Mouse (Mus musculus) bone marrow macrophage, adult 2 months (primary cell): ENCODE data around the gene Mis12. TPM values are rescaled to one million over a fixed set of nuclear protein-coding genes. Genes with fewer than 3 reads are reported as not detected.

Experiments
- H3K27ac ChIP-seq: 2 replicates; pipeline ENCODE4 v1.5.1; 2012; ENCODE audit warnings: low read depth, low read length; ENCODE audit not compliant: insufficient read depth
- H3K4me1 ChIP-seq: 2 replicates; pipeline ENCODE4 v1.6.1; 2012; ENCODE audit warnings: low read length; ENCODE audit not compliant: control insufficient read depth, insufficient read depth
- H3K4me3 ChIP-seq: 2 replicates; pipeline ENCODE4 v1.5.1; 2012; ENCODE audit warnings: mild to moderate bottlenecking, low read length, moderate library complexity; ENCODE audit not compliant: insufficient read depth
- CTCF ChIP-seq: IDR thresholded peaks from 2 replicates; pipeline ENCODE4 v1.5.1; 2012; ENCODE audit warnings: low read depth, mild to moderate bottlenecking, low read length, moderate library complexity
- POLR2A ChIP-seq: IDR thresholded peaks from 2 replicates; pipeline ENCODE4 v1.6.1; 2012; ENCODE audit warnings: mild to moderate bottlenecking, low read depth, low read length, borderline replicate concordance
- polyA plus RNA-seq: library from polyadenylated mRNA; stranded (reverse); fragments of >200 nt; gene quantifications from 2 replicates; pipeline ENCODE4 v1.2.4, GENCODE M21; 2012; ENCODE audit not compliant: missing spikeins, insufficient read depth, insufficient read length

Gene Mis12
- 29.7 and 29.8 TPM in 2 replicates for polyA plus RNA-seq

DNA sequence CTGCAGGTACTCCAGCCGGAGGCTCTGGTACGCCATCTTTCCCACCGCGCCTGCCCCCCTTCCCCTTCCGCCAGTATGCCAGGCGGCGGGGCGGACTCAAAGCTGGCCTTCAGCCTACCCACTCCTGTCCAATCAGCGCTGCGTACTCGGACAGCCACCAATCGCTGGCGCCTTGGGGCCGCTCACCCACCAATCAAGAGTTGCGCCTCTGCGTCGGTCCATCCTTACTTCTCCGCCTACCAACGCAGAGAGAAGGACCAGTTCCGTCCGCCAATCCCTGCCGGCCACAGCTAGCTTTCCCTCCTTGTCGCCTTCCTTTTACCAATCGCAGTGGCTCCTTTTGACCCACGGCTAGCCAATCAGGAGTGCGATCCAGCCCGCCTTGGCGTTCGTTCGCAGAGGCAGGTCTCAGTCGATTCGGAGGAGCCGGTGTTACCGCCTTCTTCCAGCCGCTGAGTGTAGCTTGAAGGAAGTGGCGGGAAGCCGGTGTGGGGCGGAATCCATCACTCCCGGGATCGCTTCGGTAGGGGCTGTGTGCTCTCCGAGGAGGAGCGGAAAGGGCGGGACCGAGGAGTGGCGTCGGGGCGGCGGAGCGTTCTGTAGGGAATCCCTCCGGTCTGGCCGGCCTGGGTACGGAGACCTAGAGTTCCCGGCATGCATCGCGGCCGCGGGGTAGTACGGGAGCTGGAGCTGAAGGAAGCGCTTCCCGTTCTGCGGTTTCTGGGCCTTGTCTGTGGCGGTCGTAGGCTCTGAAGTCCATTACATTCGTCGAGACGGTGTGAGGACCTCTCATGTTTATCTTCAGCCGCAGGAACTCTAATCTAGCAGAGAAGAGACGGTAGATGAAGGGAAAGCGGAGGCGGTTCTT lies at the start of gene Mis12, which contains the start of gene Derl2:
TSS of gene Mis12 (plus strand) at position 411 of the 868 bp plus-strand sequence.
TSS of gene Derl2 (minus strand) at position 641 of the 868 bp plus-strand sequence.
- Histone ChIP-seq H3K4me1 (peaks cover 16% of the 10 kb centered on the region), H3K4me3 (peak within 1 kb of the TSS; percentile 85), H3K27ac (peak within 1 kb of the TSS; percentile 81)
- TF ChIP-seq CTCF (no peak), POLR2A (0 out of 2 replicates have a peak, but pooled peaks have one; percentile 59)

DNA sequence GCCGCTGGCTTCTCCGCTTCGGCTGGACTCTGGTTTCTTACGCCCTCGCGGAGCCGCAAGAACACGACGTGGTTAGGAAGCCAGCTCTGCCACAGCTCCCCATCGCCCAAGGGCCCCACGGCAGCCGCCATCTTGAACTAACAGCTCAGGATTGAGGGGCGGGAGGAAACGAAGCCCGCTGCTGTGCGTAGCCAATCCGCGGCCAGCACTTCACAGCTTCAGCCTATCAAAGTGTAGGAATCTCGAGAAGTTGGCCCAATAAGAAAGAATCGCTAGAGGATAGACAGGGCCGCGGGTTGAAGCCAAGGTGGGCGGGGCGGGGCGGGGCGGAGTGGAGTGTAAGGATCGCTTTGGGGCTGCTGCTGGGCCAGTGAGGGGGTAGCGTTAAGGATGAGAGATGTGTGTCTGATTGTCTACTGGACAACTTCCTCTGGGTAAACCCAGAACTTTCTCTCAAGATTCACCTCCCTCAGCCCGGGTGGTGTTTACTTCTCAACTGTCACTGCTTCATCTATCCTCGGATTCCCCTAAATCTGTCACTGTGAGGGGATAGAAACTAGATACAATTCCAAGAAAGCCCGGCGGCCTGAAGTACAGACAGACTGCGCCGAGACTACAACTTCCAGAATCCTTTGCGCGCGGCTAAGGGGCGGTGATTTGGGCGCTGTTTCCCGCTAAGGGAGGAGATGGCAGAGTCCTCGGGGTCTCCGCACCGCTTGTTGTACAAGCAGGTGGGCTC lies 49.4 kb upstream of the Mis12 start, which contains the start of the genes Nup88 and Rpain:
TSS of gene Nup88 (minus strand) at position 153 of the 739 bp plus-strand sequence.
TSS of gene Rpain (plus strand) at position 393 of the 739 bp plus-strand sequence.
- H3K4me1 ChIP-seq = peaks cover 7% of the 10 kb centered on the region; the same call in 1 of the 2 replicates
- TF ChIP-seq CTCF (no peak), POLR2A (no peak)
- peak within 1 kb of the TSS; percentile 97 for H3K4me3 ChIP-seq
- H3K27ac ChIP-seq = peak within 1 kb of the TSS; percentile 83

DNA sequence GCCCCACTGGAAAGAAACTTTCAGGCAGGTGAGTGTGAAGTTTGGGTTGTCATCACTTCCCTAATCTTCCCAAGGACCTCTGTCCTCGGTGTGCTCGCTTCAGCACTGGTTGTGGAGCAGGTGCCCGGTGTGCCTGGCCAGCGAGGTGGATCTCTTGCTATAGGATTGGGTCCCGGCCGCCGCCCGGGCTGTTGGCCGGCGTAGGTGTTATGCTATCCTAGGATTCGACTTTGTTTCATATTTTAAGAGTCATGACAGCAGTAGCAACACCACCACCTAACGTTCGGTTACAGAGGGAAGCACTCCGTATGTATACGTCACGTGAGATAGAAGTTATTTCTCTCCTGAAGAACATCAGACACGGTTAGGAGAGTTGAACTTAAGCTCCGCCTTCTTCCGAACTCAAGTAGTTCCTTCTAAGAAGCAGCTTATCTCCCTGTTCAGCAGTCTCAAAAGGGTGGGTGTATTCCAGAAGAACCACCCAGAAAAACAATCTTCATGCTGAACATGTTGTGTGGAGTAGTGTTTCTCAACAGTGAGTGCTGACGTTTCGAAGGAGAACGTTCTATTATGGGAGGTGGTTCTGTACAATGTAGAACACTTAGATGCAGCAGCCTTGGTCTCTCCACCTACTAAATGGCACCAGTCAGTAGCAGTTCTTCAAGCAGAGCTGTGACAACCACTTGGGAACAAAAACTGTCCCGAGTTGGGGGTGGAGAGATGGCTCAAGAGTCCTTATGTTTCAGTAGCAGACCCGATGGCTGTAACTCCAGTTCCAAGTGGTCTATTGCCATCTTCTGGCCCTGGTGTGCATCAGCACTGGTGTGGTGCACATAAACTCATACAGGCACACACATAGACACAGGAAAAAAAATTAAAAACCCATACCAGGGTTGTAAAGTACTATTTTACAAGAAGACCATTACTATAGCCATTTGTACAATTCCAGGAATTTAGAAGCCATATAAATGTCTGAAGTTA lies 48.6 kb upstream of the Mis12 start:
- H3K4me3 ChIP-seq = peak overlapping the region; percentile 91
- TF ChIP-seq POLR2A = no peak
- TF ChIP-seq CTCF = no peak
- H3K27ac ChIP-seq = peak overlapping the region; percentile 83
- peaks cover 7% of the 10 kb centered on the region; the same call in 1 of the 2 replicates for H3K4me1 ChIP-seq

DNA sequence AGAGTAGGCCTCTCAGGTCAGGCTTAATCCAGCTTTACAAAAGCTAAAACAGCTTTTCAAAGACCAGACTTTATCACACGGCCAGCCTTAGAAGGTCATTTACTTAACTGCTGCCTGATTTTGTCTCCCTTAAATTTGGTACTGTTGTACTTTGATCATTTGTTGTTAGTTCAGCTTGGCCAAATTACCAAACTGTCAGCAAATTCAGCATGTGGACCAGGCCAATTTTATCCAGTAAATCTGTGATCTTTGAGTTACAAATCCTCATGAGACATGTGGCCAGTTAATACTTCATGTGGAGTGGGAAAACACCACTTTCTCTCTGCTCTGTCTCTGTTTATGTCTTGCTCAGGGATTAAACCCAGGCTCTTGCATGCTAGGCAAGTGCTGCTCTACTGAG lies 46.8 kb upstream of the Mis12 start:
- Histone ChIP-seq H3K27ac (no peak overlapping the region), H3K4me1 (peaks cover 7% of the 10 kb centered on the region; the same call in 1 of the 2 replicates), H3K4me3 (no peak overlapping the region)
- TF ChIP-seq POLR2A = no peak
- no peak for TF ChIP-seq CTCF

DNA sequence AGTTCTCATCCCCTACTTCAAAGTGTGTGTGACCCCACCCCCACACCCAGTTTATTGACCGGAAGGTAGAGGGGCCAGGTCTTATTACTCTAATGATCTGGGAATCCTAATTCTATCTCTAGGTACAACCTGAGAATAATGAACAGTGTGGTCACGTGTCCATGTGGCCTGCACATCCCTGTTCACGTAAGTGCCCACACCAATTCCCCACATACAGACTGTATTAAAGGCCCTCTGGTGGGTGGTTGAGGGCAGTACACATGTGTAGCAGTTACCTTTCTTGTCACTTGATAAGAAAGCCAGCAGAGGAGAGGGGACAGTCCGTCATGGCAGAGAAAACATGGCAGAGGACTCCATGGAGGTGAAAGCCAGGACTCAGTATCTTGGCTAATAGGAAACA lies 45.5 kb upstream of the Mis12 start:
- Histone ChIP-seq H3K4me1 (peaks cover 8% of the 10 kb centered on the region), H3K27ac (no peak overlapping the region)
- no peak for TF ChIP-seq CTCF
- TF ChIP-seq POLR2A = no peak

DNA sequence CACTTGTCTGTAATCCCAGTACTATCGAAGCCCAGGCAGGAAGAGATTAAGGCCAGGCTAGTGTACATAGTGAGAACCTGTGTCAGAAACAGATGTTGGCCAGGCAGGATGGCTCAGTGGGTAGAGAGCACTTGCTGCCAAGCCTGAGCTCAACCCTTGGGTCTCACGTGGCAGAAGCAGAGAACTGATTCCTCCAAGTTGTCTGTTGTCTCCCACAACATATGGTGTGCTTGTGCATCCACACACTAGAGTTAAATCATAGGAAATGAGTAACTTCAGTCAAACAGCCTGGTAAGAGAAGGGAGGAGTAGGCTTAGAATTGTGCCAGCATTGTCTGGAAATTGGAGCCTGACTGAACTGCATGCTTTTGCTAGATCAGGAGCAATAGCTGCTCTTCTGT lies 44.2 kb upstream of the Mis12 start:
- Histone ChIP-seq H3K4me1 (peaks cover 18% of the 10 kb centered on the region), H3K4me3 (no peak overlapping the region)

More for the DNA sequence above, 45.5 kb upstream of the Mis12 start:
- no peak overlapping the region for H3K4me3 ChIP-seq

DNA sequence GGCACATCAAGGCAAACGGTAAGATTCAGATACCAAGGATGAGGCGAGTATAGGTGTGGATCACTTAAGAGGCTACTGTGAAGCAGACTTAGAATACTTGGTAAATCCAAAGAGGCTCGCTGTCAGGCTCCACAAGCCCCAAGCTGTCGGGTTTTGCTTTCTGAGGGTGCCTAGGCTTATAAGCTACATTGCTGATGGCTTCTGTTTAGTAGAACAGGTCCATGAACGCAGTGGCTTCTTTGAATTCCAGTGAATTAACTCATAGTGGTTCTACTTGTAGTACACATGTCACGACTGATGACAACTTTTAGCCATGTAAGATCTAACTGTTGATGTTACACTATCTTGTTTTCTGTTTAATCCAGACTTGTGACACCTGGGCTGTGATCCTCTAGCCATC lies 42.1 kb upstream of the Mis12 start:
- Histone ChIP-seq H3K4me1 (peaks cover 26% of the 10 kb centered on the region), H3K27ac (no peak overlapping the region), H3K4me3 (no peak overlapping the region)
- TF ChIP-seq POLR2A (no peak), CTCF (no peak)

More for the DNA sequence above, 44.2 kb upstream of the Mis12 start:
- H3K27ac ChIP-seq = no peak overlapping the region
- no peak for TF ChIP-seq CTCF
- TF ChIP-seq POLR2A = no peak

DNA sequence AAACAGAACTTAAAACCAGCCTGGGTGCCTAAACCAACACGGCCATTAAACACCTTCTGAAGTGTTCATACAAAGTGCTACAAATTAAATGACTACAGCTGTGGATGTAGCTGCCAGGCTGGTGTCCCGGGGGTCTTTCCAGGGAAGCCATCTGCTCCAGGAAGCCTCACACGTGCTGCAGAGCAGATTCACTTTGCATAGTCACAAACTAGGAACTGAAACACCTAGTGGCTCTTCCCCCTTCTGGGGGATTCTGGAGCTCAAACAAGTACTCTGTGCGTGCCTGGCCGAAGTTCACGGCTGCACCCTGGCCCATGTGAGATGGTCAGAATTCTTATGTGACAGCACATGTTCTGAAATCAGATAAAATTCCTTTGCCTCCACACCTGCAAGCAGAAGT lies 39.2 kb upstream of the Mis12 start:
- TF ChIP-seq CTCF (no peak), POLR2A (no peak)
- peaks cover 26% of the 10 kb centered on the region for H3K4me1 ChIP-seq
- peak overlapping the region; percentile 89; the same call in 1 of the 2 replicates for H3K4me3 ChIP-seq
- H3K27ac ChIP-seq = no peak overlapping the region
